Mouse (Mus musculus) kidney, adult 2 months (tissue): ENCODE data around the gene Dnah6.

Experiments
- CTCF ChIP-seq: fragments of 200-500 bp; conservative IDR thresholded peaks from 2 replicates; pipeline ENCODE4 v1.5.1; 2011; ENCODE audit warnings: low read depth, mild to moderate bottlenecking, control low read depth, low read length, moderate library complexity, mixed read lengths; ENCODE audit not compliant: insufficient read depth, insufficient read length
- POLR2A ChIP-seq: fragments of 200-500 bp; IDR thresholded peaks from one replicate; pipeline ENCODE4 v1.6.1; 2011; ENCODE audit warnings: low read depth, low read length, control low read depth

GRCm38 (mm10) chr6:73113365-73113764, 108.1 kb downstream of the Dnah6 start:
- TF ChIP-seq POLR2A (no peak), CTCF (no peak)
